Mouse (Mus musculus) c-Kit-negative CD71-positive TER-119-positive erythroid progenitor cells, embryonic 14.5 days (primary cell): ENCODE results near the gene Xpo4.

Experiments
- DNase-seq: peaks from one replicate; pipeline ENCODE4 v3.0.0-alpha.2; 2013; ENCODE audit warnings: low read depth, low spot score

The Xpo4 gene

DNA sequence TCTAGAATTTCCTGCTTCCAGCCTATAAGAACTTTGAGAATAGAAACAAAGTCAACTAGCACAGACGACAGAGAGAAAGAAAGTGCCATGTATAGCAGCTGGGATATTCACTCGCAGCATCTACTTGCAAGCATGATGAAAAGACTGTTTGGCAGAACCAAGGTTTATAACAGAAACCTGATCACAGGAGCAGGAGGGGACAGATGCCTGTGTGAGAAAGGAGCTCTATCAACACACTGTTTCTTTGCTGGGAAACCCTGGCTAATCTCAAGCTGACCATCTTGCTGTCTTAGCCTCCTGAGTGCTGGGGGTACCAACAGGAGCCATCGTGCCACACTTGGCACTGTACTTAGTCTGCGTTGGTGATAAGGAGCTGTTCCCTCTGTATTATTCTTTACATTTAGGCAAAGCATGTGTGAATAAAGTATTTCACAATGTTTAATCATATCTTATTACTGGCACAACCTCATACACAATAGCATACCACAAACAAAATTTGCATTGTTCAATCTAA lies 55.4 kb downstream of the Xpo4 start:
- no peak for DNase-seq

DNA sequence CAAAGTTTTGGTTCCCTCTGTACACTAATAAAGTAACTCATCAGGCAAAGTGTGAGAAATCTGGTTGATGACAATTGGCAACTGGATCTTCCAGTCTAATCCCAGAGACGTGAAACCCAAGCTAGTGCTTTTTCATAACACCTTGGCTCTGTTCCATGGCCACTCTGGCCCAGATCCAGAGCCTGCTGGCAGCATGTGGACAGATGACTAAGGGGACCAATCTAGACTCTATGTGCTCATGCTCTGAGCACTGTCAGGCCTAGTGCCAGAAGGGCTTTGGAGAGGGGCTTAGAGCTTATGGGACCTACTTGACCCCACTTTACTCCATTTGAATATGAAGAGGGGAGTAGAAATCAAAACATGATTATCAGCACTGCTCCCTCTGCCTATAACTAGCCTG lies 57.7 kb downstream of the Xpo4 start:
- no peak for DNase-seq

DNA sequence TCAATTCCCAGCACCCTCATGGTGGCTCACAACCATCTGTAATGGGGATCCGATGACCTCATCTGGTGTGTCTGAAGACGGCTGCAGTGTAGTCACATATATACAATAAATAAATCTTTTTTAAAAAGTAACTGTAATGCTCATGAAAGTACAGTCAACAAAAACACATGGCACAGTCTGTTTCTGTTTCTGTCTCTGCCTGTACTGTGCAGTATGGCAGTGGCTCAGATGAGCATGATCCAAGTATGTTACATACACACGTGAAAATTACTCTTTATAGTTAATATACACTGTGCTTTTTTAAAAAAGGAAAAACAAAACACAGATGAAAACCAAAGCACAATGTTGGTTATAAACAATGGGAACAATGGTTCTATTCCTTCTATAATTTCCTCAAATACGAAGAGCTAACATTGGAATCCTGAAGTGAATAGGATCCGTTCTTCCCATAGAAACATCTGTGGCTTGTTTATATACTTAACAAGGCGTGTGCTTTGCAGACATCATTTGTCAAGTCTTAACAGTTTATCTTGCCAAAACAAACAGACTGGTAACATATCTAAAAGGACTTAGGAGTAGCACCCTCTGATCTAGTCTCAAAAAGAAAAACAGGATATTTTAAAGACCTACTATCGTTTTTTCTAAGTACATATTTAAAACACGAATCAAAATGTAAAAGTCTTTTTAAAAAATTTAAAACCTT lies 58.4 kb downstream of the Xpo4 start:
- no peak for DNase-seq

DNA sequence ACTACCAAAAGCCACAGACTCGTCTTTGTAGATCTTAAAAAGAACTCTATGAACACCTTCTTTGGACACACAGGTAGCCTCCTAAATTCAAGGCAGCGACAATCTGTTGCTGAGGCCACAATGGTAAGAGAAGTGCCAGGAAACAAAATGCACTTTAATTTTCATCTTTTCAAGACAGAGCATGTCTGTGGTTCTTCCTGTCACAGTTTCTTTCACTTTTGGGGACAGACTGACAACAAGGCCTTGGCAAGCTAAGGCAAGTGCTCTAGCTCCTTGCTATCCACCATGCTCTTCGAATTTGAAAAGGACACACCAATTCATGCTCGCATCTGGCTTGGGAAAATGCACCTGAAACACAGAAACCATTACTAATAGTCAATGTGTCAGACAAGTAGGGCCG lies 72.0 kb downstream of the Xpo4 start:
- DNase-seq = no peak

DNA sequence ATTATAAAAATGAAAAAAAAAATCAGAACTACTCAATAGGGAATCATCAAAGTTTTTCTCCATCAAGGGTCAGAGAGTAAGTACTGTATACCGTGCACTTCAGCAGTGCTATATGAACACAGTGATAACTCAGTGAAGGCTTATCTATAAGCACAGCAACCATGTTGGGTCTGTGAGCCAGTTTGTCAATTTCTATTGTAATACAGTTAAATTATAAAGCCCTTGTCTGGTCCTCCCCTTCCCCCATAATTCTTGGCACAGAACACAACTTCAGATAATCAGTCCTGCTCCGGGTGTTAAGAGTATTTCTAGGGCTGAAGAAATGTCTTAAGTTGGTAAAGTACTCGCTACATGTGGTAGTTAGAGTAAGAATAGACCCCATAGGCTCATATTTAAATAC lies 73.4 kb downstream of the Xpo4 start:
- no peak for DNase-seq

DNA sequence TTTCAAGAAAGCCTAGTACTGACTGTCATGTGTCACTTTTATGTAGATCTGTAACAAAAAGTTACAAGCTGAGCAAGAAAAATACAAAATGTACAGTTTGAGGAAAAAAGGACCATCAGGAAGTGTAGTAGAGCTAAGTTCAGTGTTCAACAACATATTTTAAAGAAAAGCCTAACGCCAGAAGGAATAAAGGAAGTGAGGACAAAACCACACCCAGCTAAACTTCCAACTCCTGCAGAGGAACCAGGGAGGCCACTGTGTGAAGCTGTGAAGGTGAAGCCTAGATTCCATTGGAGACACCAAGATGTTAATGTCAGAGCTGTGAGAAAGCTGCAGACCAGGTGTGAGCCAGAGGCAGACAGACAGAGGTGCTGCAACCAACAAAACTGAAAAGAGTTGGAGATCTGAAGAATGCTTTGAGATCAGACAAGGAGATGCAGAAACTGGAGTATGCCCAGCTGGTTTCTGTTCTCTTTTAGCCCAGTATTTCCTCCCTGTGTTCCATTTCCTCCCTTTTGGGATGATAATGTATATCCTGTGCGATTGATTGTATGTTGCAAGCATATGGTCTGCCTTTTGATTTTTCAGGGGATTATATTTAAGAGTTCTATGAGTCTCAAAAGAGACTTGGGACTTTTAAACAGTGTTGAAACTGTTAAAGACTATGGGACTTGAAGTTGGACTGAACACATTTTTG lies 88.7 kb downstream of the Xpo4 start:
- DNase-seq = no peak

DNA sequence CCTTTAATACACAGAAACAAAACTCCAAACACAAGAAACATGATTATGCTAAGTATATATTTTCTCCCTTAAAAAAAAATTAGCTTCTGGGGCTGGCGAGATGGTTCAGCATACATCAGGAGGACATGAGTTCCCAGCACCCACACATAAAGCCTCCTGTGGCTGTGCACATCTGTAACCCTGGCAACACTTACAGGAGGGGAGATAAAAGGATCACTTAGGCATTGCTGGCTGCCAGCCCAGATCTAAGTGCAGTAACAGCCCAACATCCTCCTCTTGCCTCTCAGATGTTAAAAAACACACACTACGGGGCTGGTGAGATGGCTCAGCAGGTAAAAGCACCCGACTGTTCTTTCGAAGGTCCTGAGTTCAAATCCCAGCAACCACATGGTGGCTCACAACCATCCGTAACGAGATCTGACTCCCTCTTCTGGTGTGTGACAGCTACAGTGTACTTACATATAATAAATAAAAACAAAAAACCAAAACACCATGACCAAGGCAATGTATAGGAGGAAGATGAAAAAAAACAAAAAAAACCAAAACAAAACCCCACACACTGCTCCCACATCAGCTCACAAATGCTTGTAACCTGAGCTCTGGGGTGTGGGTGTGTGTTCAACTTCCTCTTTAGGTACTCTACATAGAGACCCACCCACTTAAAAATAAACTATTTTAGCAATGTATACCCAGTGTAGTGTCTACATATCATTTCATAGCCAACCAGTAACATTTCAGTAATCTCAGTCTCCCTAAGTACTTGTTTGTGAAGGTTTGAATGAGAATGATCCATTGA lies 90.2 kb downstream of the Xpo4 start:
- DNase-seq = no peak

DNA sequence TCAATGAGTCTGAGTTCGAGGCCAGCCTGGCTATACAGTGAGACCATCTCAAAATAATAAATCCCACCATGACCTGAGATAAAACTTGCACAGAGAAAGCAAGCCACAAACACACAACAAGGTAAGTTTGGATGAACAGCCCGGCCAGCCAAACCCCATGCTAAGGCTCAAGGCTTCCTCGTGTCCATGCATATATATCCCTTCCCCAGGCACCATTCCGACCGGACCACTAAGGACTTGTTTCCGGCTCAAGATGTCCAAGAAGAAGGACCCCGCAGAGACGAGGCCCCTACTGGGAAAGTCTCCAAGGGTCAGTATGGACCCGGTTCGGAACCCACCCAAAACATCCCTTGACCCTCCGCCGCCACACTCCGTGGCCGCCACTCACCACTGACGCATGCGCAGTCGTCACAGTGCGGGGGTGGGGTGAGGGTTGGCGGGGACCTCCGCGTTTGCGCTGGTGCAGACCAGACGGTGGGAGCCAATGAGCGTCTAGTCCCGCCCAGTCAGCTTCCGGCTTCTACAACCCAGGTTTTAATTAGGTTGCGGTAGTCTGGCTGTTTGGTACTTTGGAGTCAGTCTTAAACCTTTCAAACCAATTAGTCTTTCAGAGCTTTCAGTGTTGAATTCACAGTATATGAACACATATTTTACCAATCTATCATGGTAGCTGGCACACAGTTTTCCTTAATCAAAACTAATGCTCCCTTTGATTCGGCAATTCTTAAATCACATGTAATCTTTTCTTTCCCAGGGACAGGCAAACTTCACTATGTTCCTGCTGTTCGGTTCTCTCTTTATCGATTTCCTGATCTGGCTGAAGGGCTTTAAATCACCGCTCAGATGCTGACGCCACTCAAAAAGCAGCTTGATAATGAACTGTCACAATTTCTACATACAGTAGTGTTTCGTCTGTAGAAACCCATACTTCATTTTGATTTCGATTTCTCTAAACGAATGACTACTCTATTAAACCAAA lies 93.8 kb downstream of the Xpo4 start, which contains the start of gene Eef1akmt1:
Gene Eef1akmt1 (minus strand): TSS at position 458 of the 979 bp plus-strand sequence.
- DNase-seq = peak; percentile 80

DNA sequence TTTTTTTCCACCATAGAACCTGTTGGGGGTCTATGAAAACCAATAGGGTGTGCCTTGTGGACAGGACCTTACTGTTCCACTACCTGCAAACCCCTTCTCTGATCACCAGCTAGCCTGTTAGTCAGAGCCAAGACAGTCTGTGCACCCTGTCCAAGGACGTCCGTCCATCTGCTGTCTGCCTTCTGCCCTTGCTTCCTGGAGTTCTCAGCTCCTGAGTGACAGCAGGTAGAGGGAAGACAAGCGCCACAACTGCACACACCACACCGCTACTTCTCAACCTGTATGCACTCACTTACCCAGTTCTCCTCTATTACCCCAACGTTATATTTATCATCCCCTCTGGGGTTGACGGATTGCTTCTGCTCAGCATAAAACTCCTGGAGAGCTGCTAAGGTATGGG lies 99.6 kb downstream of the Xpo4 start:
- no peak for DNase-seq

DNA sequence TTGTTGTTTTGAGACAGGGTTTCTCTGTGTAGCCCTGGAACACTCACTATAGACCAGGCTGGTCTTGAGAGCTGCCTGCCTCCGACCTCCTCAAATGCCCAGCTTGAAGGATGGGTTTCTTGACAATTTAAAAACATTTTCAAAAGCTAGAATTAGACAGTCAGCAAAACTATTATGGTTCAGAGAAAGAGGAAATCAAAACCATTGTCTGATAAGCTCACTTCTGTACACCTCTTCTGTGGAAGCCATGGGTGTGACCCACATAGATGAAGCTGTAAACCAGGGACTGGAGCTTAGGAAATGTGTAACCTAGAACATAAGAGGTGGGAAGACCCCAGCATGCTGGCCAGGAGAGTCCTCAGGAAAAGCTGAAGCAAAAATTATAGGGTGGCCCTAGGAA lies 108.3 kb downstream of the Xpo4 start:
- no peak for DNase-seq

DNA sequence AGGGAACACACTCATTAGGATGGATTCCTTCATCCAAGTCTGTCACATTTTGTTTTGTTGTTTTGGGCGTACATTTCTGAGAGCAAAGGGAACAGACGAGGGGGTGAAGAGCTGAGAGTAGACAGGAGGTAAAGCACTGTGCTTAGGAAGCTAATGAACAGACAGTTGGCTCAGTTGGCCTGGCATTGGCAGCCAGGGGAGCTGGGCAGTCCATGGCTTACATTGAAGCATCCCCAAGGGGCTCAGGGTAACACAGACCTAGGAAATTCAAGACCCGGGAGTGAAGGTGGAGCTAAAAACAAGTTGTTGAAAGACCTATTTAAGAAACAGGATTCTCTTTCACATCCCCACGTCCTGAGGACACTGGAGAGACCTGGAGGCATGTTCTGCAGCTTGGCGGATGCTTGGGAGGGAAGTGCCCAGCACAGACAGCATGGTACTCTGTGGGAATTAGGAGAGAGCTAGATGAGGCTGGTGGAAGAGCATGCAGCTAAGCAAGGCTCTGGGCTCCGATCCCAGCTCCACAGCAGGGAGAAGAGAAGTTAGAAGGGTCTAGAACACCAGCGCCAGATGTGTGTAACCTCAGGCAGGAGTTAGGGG lies 109.7 kb downstream of the Xpo4 start:
- no peak for DNase-seq

DNA sequence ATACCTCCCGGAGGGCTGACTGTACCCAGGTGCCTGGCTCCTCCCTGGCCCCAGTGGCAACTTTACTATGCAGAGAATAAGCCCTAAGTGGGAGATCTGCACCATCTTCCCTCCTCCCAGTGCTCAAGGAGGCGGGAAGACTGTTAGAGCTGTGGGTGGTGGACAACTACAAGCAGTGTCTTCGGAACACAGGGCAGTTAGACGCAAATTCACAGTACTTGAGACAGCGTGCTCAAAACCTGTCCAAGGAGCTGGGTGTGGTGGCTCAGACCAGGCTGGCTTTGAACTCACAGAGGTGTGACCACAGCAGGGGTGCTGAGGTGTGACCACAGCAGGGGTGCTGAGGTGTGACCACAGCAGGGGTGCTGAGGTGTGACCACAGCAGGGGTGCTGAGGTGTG lies 110.8 kb downstream of the Xpo4 start:
- no peak for DNase-seq

DNA sequence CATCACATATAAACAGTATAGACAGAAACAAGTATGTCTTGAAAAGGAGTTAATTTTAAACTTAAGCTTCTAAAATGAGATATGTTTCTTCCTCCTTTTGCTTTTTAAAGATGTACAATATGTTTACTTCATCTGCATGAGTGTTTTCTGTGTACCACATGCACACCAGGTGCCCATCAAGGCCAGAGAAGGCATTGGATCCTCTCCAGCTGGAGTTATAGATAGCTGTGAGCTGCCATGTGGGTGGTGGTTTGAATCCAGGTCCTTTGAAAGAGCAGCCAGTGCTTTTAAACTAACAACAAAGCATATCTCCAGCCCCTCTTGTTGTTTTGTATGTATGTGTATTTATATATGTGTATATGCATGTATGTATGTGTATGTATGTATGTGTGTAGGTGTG lies 112.3 kb downstream of the Xpo4 start:
- no peak for DNase-seq

DNA sequence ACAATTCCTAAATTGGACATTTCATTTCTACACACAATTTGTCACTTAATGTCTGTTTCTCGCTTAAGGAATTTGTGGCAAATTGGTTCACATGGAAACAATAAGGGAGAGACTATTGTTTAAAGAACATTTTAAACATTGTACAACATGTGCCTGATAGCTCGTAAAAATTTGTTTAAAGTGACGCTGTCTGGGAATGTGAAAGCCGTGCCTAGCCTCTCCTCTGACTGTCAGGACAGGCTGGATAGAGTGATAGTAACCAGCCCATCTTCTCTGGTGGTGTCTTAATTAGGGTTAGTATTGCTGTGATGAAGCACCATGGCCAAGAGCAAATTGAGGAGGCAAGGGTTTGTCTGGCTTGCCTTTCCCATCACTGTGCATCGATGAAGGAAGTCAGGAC lies 118.2 kb downstream of the Xpo4 start:
- no peak for DNase-seq

DNA sequence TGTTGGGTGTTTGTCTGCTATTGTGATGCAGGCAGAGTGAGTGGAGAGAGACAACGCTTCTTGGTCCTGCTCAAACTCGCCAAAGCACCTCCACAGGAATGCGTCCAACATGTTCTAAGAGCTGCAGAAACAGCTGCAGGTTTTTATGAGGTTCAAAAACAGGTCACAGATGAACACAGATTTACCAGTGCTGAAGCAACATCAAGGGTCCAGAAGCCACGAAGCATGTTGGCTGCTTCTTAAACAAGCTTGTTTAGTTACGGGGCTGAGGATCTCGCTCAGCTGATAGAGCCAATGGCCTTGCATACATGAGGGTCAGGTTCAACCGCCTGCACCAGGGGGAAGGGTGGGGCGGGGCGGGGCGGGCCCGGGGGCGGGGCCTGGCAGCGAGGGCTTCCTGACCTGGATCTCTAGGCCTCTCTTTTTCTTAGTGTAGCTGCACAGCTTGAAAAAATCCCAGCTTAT lies 118.6 kb downstream of the Xpo4 start:
- DNase-seq = no peak

DNA sequence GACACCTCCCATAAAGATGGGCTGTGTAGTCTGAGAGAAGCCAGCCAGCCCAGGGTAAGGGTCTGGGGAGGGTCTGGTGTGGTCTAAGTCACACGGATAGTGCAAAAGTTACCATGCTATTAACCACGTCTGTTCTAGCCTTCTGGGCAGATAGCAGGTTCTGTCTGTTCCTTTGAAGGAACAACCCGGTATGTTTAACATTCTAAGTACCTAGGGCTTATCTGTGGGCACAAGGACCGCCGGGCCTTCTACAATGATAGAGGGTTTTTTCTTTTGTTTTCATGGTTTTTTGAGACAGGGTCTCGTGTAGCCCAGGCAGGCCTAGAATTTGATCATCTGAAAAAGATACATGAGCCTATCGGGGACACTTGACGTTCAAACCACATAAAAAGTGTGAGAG lies 119.1 kb downstream of the Xpo4 start:
- no peak for DNase-seq

DNA sequence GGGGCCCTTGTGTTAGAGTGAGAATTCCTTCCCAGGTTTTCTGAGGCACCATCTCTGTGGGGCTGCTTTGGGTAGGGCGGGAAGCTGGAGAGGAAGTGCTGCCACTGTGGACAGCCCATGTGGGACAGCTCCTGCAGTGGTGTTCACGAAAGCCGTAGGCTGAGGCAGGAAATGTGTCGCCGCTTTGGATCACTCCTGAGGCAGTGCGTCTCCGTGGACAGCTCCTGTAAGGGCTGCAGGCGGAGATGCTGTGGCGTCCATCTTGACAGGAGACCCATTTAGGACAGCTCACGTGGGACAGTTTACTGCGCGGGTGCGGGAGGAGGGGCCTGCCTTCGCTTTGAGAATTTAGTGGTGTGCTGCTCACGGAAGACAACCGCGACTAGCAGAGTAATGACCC lies 119.7 kb downstream of the Xpo4 start:
- no peak for DNase-seq

DNA sequence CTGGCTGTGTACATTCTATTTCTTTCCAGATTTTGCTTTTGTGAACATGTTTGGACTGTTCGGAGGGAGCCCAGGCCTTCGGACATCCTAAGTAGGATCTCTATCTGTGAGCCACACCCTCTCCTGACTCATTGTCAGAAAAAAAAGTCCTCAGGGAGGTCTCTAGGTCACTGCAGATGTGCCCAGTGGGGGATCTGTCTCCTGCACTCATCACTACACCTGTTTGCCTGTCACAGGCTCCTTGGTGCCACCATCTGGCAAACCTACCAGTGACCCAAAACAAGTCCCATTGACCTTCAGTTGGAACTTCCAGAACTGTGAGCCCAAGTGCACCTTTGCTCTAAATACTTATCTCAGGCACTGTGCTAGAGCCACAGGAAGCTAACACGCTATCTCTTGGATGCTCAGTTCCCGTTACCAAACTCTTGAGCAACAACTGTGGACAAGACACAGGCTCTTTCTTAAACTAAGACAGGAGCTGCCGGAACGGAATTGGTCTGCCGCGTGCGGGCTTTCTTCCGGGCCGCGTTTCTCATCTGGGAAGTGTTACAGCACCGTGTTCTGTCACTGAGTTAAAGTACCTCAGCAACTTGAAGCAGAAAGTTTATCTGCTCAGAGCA lies 121.7 kb downstream of the Xpo4 start:
- DNase-seq = no peak

DNA sequence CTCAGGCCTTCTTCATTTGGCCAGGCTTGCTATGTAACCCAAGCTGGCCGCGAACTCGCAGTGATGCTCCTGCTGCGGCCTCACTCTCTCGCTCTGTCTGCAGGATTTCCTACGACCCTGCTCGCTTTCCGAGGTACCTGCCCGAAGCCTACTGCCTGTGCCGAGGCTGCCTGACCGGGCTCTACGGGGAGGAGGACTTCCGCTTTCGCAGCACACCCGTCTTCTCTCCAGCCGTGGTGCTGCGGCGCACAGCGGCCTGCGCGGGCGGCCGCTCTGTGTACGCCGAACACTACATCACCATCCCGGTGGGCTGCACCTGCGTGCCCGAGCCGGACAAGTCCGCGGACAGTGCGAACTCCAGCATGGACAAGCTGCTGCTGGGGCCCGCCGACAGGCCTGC lies 123.0 kb downstream of the Xpo4 start:
- DNase-seq = no peak

DNA sequence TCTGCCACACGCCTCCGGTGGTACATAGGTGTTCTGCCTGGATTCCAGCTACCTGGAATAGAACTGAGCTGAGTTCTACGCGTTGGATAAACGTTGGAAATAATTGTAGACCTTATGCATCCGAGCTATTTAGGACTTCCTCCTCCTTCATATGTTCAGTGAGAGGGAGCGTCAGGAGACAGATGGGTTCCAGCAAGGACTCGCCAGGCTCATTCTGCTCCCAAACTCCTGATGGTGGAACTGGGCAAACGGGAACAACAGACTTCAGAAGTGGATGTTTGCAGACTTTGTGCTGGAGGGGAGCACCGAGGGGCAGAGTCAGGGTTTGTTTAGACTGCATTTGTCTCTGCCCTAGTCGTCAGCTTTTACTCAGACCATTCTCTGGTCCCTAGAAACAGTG lies 124.5 kb downstream of the Xpo4 start:
- no peak for DNase-seq
